Mouse (Mus musculus): ENCODE data around the gene Relb.

GRCm38 (mm10) chr7:19572926-19573775, 56.1 kb downstream of the Relb start:
- TF ChIP-seq CTCF (IDR thresholded peaks at IDR 0.05; ENCODE audit: extremely low read depth, insufficient read length, insufficient replicate concordance, low read depth, low read length) (no peak), POLR2A (IDR thresholded peaks at IDR 0.05; ENCODE audit: low read depth, low read length) (peak; percentile 79)
